Mouse (Mus musculus) ovary, postnatal 14 days (tissue): ENCODE results near the gene Gm10037.

Source experiments
- DNase-seq: peaks from one replicate; pipeline ENCODE4 v3.0.0; 2022; ENCODE audit warnings: low spot score

The Gm10037 gene

GRCm38 (mm10) chr13:67876699-67877254, 45.9 kb downstream of the Gm10037 start:
- no peak for DNase-seq

GRCm38 (mm10) chr13:67883966-67884365, 53.1 kb downstream of the Gm10037 start:
- no peak for DNase-seq
